Mouse (Mus musculus) forebrain, postnatal 0 days (tissue): ENCODE data around the gene Hsp90ab1. TPM values are rescaled to one million over a fixed set of nuclear protein-coding genes. Genes with fewer than 3 reads are reported as not detected.

ENCODE experiments used
- ATAC-seq: fragments of 200-750 bp; cut with Nextera tagmentation; 2 replicates; pipeline ENCODE4 v1.8.0; 2017; ENCODE audit warnings: mild to moderate bottlenecking, moderate library complexity
- DNase-seq: peaks from one replicate; pipeline ENCODE4 v3.0.0-alpha.2; 2015
- H3K27ac ChIP-seq: fragments of 300-500 bp; sonication (generic); 2 replicates; pipeline ENCODE4 v1.5.1; 2014; ENCODE audit warnings: low read depth, mild to moderate bottlenecking, antibody characterized with exemption, low read length, moderate library complexity, mixed read lengths
- H3K27me3 ChIP-seq: fragments of 300-500 bp; sonication (generic); 2 replicates; pipeline ENCODE4 v1.6.1; 2014; ENCODE audit warnings: mild to moderate bottlenecking, low read length, mixed read lengths; ENCODE audit not compliant: insufficient read depth
- H3K36me3 ChIP-seq: fragments of 300-500 bp; sonication (generic); 2 replicates; pipeline ENCODE4 v1.6.1; 2014; ENCODE audit warnings: mild to moderate bottlenecking, moderate library complexity; ENCODE audit not compliant: insufficient read depth
- H3K4me1 ChIP-seq: fragments of 300-500 bp; sonication (generic); 2 replicates; pipeline ENCODE4 v1.6.1; 2014; ENCODE audit warnings: antibody characterized with exemption; ENCODE audit not compliant: insufficient read depth
- H3K4me2 ChIP-seq: fragments of 300-500 bp; sonication (generic); 2 replicates; pipeline ENCODE4 v1.6.1; 2014; ENCODE audit warnings: low read depth, mild to moderate bottlenecking, moderate library complexity
- H3K4me3 ChIP-seq: fragments of 300-500 bp; sonication (generic); 2 replicates; pipeline ENCODE4 v1.5.1; 2014; ENCODE audit warnings: low read depth, low read length, mixed read lengths
- H3K9ac ChIP-seq: fragments of 300-500 bp; sonication (generic); 2 replicates; pipeline ENCODE4 v1.6.1; 2014; ENCODE audit warnings: mild to moderate bottlenecking
- H3K9me3 ChIP-seq: fragments of 300-500 bp; sonication (generic); 2 replicates; pipeline ENCODE4 v1.6.1; 2016; ENCODE audit warnings: low read length
- CTCF ChIP-seq: sonication (generic); IDR thresholded peaks from 2 replicates; pipeline ENCODE4 v1.5.1; 2016; ENCODE audit warnings: antibody characterized with exemption, control low read depth, low read depth
- WGBS: fragments of 180-500 bp; shearing (Covaris S2); extraction: QIAGEN DNeasy Blood & Tissue Kit; methylation state at CpG from one replicate; pipeline ENCODE4 v1.1.7; 2014; 5-methylcytosine and 5-hydroxymethylcytosine counted together
- polyA plus RNA-seq: library from polyadenylated mRNA; unstranded; fragments of >200 nt; fragmentation: Nextera tagmentation; extraction: Ambion mirVana; gene quantifications from 2 replicates; pipeline ENCODE4 v1.2.1, GENCODE M21; 2015
- total RNA-seq: library from RNA; depleted of rRNA; stranded (reverse); fragments of >200 nt; gene quantifications from 2 replicates; pipeline ENCODE4 v1.2.3, GENCODE M21; 2014

Hsp90ab1 gene
- total and polyA plus RNA-seq, 2 experiments from 2014 or later: 1,351 to 1,497 TPM

DNA sequence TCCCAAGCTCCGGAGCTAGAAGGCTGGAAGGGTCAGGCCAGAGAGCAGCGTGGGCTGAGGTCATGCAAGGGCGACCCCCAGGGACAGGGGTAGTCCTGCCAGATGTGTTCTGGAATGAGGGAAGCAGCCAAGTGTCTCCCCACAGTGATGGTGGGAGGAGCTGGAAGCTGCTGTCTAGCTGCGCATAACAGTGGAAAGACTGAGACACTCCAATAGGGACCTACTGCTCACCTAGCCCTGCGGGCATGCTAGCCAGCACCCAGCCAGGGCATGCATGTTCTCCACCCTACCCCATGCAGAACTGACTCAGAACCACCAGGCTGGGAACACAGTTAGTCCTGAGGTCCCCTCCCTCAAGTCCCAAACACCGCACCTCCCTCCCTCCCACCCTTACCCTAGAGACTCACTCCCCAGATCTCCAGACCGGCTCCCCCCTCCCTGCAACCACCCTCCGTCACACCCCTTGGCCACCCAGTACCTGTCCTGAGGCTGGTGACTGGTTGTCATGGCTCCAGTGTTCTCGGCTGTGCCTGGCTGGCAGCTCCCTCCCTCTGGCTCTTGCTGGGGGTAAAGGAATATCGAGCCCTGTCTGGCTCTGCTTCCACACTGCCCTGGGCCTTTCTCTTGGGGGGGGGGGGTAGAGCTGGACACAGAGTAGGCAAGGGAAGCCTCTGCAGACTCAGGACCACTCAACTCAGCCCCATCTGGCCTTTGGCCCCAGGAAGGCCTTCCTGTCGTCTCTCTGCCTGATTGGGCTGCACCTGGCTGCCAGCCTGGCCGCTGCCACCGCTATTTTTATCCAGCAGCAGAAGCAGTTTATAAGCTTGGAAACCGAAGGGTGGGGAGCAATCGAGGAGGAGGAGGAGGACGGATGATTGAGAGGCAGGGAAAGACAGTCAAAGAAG, 18.9 kb upstream of the Hsp90ab1 start:
- H3K9ac ChIP-seq: peak overlapping the region; percentile 26
- H3K9me3 ChIP-seq: no peaks in the 10 kb centered on the region
- 54% methylated on average over 16 of the region's 16 CpGs for WGBS
- H3K36me3 ChIP-seq: peaks cover 13% of the 10 kb centered on the region
- ATAC-seq (no peak), DNase-seq (no peak)
- H3K27me3 ChIP-seq: no peaks in the 10 kb centered on the region
- peak overlapping the region; percentile 89 for H3K4me2 ChIP-seq
- peaks cover 28% of the 10 kb centered on the region for H3K4me1 ChIP-seq
- no peak overlapping the region for H3K4me3 ChIP-seq
- H3K27ac ChIP-seq: no peak overlapping the region
- TF ChIP-seq CTCF: no peak

DNA sequence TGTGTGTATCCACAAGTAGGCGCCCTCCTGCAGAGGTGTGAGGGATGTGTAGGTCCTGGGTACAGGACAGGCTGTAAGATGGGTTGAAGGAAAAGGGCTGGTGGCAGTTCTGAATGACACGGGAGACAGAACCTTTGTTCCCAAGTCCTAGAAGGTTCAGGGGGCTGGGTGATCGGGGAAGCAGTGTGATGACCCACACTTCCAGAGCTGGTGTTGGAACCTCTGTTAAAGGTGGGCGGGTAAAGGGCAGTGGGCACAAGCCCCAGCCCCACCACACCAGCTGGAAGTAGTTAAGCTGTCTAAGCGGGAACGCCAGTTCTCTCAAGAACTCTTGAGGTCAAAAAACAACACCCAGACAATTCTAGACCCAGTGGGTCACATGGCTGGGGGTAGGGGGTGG, 17.3 kb upstream of the Hsp90ab1 start:
- no peak overlapping the region for H3K27ac ChIP-seq
- DNase-seq (no peak), ATAC-seq (no peak)
- peaks cover 16% of the 10 kb centered on the region for H3K36me3 ChIP-seq
- H3K9ac ChIP-seq: no peak overlapping the region
- H3K4me1 ChIP-seq: peaks cover 18% of the 10 kb centered on the region
- no peak for TF ChIP-seq CTCF
- H3K27me3 ChIP-seq: no peaks in the 10 kb centered on the region
- no peaks in the 10 kb centered on the region for H3K9me3 ChIP-seq
- WGBS: 87% methylated on average over 6 of the region's 6 CpGs
- H3K4me2 ChIP-seq: no peak overlapping the region
- no peak overlapping the region for H3K4me3 ChIP-seq

DNA sequence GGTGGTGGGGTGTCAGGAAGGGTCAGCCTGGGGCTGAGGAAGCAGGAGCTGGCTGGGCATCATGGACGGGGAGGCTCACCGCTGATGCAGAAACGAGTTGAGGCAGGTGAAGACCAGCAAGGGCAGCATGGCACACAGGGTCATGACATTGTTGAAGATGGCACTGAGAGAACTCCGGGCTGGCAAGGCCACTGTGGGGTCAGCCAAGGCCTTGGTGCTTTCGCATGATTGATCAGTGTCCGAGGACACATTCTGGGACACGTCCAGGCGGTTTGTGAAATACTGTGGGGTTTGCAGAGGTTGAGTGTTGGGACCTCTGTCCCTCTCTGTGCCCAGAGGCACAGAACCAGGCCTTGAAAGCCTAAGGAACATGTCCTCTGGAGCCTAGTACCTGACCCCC, 16.8 kb upstream of the Hsp90ab1 start:
- Histone ChIP-seq H3K27me3 (no peaks in the 10 kb centered on the region), H3K27ac (no peak overlapping the region), H3K9ac (no peak overlapping the region), H3K9me3 (no peaks in the 10 kb centered on the region), H3K4me1 (peaks cover 18% of the 10 kb centered on the region), H3K4me2 (no peak overlapping the region), H3K4me3 (no peak overlapping the region), H3K36me3 (peaks cover 19% of the 10 kb centered on the region)
- ATAC-seq (no peak), DNase-seq (no peak)
- TF ChIP-seq CTCF: no peak
- 92% methylated on average over 8 of the region's 8 CpGs for WGBS

DNA sequence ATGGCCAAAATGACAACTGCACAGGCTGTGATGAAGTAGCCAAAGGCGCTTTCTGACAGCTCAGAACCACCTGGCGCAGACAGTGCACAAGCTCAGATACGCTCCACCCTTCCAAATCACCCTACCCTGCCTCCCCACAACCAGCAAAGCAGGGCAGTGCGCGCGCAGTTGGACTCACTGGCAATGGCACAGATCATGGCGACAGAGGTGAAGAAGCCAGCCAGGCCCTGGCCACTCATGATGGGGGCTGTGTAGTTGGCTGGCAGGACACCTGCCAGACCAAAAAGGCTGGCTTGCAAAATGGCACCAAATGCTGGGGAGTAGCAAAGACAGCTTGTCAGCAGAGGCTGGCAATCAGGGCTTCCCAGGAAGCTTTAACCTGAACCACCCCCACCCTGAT, 16.2 kb upstream of the Hsp90ab1 start:
- Histone ChIP-seq H3K9me3 (no peaks in the 10 kb centered on the region), H3K27me3 (no peaks in the 10 kb centered on the region), H3K4me2 (no peak overlapping the region), H3K36me3 (peaks cover 19% of the 10 kb centered on the region), H3K4me3 (no peak overlapping the region), H3K9ac (no peak overlapping the region), H3K27ac (no peak overlapping the region), H3K4me1 (peaks cover 17% of the 10 kb centered on the region)
- DNase-seq (no peak), ATAC-seq (no peak)
- TF ChIP-seq CTCF: no peak
- WGBS: 98% methylated on average over 7 of the region's 7 CpGs

DNA sequence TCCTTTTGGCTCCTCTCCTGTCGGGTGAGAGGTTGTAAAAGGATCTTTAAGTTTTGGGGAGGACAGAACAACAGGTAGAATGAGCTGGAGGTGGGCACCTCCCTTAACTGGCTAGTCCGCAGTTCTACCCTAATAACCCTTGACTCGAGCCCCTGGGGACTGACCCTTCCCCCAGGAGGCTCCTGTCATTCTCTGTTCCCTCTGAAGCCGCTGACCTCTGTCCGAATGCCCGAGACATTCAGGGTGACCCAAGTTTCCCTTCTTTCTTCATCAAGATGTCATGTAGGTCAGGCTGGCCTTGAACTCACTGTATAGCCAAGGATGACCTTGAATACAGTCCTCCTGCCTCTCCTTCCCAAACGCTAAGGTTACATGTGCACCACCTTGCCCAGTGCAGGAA, 15.3 kb upstream of the Hsp90ab1 start:
- Histone ChIP-seq H3K27ac (no peak overlapping the region), H3K4me3 (no peak overlapping the region), H3K9ac (no peak overlapping the region), H3K9me3 (no peaks in the 10 kb centered on the region), H3K4me2 (no peak overlapping the region), H3K27me3 (no peaks in the 10 kb centered on the region), H3K4me1 (peaks cover 11% of the 10 kb centered on the region), H3K36me3 (peaks cover 19% of the 10 kb centered on the region)
- DNase-seq (no peak), ATAC-seq (no peak)
- 94% methylated on average over 7 of the region's 7 CpGs for WGBS
- TF ChIP-seq CTCF: no peak

DNA sequence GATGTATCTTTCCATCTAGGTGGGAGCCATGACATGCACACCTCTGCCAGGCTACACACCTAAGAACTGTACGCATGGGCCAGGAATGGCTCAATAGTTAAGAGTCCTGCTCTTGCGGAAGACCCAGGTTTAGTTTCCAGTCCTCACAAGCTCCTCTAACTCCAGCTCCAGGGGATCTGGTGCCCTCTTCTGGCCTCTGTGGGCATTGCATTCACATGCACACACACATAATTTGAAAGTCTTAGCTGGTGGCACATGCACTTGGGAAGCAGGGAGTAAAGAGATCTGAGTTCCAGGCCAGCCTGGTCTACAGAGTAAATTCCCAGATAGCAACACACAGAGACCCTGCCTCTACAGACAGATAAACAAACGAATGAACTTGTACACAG, 13.4 kb upstream of the Hsp90ab1 start:
- no peak for DNase-seq
- peak; percentile 48 for TF ChIP-seq CTCF
- WGBS: over 99% methylated on average over 3 of the region's 3 CpGs
- H3K9me3 ChIP-seq: no peaks in the 10 kb centered on the region
- H3K9ac ChIP-seq: no peak overlapping the region
- no peak overlapping the region for H3K4me2 ChIP-seq
- H3K36me3 ChIP-seq: peaks cover 19% of the 10 kb centered on the region
- H3K27me3 ChIP-seq: no peaks in the 10 kb centered on the region
- no peak overlapping the region for H3K27ac ChIP-seq
- no peak for ATAC-seq
- no peaks in the 10 kb centered on the region for H3K4me1 ChIP-seq
- no peak overlapping the region for H3K4me3 ChIP-seq

DNA sequence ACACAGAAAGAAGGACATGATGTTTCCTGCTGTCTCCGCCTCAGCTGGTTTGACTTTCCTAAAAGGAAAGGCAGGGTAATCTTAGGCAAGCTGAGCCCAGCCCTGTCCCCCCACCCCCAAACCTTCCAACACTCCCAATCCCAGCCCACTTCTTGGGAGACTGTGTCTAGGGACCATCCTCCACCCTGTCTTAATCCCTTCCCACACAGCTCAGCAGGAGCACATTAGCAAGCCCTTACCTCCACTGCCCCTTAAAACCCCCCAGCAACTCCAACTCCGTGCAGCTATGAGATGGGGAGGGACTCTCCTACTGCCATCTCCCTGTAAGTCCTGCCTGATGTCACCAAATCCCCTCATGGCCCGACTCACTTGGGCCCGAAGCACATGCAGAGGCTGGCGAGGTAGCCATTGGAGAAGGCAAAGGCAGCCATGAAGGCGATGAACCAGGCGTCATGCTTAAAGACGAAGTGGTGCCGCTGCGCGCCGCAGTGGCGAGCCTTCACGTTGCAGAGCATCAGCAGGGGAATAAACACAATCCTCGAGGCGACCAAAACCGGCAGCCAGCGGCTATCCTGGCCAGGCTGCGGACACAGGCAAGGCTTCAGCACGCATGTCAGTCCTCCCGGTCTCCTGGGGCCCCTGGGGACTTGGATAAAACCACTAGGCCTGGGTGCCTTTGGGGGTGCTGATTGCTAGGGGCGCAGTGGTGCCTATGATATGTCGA, 12.8 kb upstream of the Hsp90ab1 start:
- TF ChIP-seq CTCF: no peak
- no peaks in the 10 kb centered on the region for H3K27me3 ChIP-seq
- peak overlapping the region; percentile 71; the same call in 1 of the 2 replicates for H3K27ac ChIP-seq
- no peak for ATAC-seq
- no peaks in the 10 kb centered on the region for H3K9me3 ChIP-seq
- 68% methylated on average over 23 of the region's 23 CpGs for WGBS
- no peak for DNase-seq
- no peaks in the 10 kb centered on the region for H3K4me1 ChIP-seq
- H3K9ac ChIP-seq: no peak overlapping the region
- no peak overlapping the region for H3K4me3 ChIP-seq
- peaks cover 19% of the 10 kb centered on the region for H3K36me3 ChIP-seq
- no peak overlapping the region for H3K4me2 ChIP-seq
